Mouse (Mus musculus) cerebellum, adult 2 months (tissue): ENCODE measurements around the gene Fuk.

Experiments used
- CTCF ChIP-seq: fragments of 200-500 bp; IDR thresholded peaks from 2 replicates; pipeline ENCODE4 v1.5.1; 2011; ENCODE audit warnings: low read depth, mild to moderate bottlenecking, control low read depth, low read length, moderate library complexity, borderline replicate concordance; ENCODE audit not compliant: insufficient read depth
- POLR2A ChIP-seq: fragments of 200-500 bp; IDR thresholded peaks from 2 replicates; pipeline ENCODE4 v1.6.1; 2011; ENCODE audit warnings: low read length, control low read depth, borderline replicate concordance; ENCODE audit not compliant: insufficient read depth

- TF ChIP-seq CTCF (no peak), POLR2A (no peak)
Observed at GRCm38 (mm10) chr8:110877862-110878261, 24.4 kb downstream of the Fuk start.
